Mouse (Mus musculus): ENCODE measurements around the gene Ip6k1.

Gene Ip6k1

DNA sequence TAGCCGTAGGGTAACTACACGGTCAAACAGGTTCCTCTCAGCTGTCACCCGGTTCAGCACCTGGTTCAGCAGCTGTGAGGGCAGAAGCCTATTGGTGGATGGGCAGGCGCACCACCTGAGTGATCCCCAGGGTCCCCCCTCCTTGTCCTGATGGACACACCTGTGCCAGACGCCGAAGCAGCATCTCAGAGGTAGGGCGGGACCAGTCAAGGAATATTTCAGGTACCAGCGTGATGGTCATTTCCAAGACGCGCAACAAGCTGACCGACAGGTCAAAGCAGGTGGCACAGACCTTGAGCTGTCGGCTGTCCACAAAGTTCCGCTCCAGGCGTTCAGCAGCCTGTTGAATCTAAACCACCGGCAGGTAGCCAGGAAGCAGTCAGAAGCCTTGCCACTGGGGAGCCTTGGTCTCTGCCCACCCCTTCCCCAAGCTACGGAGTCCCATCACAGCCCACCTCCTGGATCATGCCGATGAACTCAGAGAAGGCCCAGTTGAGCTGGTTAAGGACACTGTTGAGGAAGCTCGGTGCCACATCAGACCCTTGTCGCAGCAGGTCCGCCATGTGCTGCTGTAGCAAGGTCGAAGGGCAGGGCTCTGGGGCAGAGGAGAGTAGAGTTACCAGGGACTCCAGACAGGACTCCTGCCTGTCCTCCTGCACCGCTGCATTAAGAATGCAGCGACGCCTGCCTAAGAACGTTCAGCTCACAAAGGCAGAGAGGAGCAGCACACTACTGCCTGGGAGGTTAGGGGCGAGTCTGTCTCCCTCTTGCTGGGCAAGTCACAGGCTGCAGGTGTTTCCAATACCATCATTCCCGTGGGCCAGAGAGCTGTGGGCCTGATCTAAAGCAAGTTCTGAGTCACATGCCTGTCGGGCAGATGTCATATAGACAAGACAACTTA lies 54.3 kb downstream of the Ip6k1 start:
- no peak for DNase-seq (ENCODE audit: extremely low read depth, low read depth)

DNA sequence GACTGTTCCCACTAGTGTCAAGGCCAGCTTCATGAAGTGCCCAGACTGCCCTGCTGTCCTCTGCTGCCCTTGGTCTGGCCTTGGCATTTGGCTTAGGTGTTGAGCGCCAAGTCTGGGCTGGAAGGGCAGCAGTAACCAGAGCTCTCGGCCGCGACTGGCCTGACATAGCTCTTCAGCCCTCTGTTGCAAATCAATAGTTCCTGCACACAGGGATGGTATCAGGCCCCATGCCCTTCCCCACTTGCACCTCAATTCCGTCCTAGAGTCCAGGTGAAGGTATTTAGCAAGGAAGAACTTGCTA lies 54.9 kb downstream of the Ip6k1 start:
- DNase-seq (ENCODE audit: extremely low read depth, low read depth) = no peak

DNA sequence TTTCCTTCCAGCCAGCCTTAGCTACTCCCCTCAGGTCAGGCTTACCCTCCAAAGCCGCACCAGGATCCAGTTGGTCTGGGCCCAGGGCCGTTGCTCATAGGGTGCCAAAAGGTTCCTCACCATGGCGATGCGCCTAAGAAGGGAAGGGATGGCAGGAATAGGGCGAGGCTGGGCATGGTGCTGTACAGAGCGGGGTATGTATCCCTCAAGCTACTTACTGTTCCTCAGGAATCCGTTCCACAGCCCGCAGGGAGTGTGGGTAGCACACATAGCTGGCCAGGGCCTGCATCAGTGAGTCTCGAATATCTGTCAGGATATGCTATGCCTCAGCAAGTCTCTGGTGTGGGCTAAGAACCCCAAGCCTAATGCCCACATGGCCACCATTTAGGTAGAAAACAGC lies 56.0 kb downstream of the Ip6k1 start:
- no peak for DNase-seq (ENCODE audit: extremely low read depth, low read depth)

DNA sequence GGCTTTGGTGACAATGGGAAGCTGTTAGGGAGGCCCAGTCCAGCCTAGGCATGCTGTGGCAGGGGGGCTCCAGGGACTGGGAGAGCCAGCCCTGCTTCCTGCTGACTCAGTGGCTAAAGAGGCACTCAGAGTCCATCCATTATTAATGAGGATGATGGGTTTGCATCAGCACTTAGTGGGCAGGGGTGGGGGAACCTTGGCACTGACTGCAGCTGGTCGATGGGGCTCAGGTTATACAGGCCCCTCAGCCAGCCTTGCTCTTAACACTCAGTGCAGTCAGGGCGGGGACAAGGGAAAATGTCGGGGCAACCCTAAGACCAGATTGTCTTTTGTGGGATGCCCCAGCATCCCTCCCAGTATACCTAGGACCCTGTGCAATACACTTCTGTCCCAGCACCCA lies 59.8 kb downstream of the Ip6k1 start:
- DNase-seq (ENCODE audit: extremely low read depth, low read depth) = no peak

DNA sequence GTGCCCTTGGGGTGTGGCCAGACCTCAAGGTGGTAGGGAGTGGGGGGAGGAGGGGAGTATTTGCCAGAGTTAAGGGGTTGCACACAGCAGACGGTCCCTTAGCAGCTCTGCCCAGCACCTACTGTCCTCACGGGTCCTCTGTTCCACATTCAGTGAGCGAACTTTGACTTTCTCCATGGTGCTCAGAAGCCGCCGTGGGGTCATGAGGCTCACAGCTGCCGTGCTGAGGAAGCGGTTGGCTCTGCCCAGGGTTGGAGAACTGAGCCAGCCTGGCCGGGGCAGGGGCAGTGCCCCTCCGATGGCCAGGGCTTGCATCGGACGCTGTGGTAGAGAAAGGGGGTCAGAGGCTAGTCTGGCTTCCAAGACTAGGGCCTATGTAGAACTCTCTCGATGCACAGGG lies 61.1 kb downstream of the Ip6k1 start:
- no peak for DNase-seq (ENCODE audit: extremely low read depth, low read depth)

DNA sequence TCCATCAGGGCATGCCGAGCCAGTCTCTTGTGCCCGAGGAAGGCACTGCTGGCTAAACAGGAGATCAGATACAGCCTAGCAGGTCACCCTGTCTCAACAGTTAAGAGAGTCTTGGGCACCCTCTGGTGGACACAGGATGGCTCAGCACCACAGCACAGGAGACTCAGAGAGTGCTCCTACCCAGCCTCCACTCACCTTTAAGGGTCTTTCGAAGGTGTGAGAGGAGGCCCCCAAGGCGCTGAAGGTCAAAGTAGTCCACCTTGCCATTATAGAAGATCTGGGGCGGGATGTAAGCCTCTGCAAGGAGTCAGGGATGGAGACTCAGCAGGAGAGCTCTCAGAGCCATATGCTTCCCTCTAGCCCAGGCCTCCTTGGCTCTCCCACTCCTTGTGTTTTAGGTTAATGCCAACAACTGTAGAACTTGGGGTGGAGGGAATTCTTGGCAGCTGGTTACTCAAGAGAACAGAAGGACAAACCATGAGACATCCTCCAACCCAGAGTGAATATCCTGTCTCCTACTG lies 63.2 kb downstream of the Ip6k1 start:
- DNase-seq (ENCODE audit: extremely low read depth, low read depth) = peak; percentile 26

DNA sequence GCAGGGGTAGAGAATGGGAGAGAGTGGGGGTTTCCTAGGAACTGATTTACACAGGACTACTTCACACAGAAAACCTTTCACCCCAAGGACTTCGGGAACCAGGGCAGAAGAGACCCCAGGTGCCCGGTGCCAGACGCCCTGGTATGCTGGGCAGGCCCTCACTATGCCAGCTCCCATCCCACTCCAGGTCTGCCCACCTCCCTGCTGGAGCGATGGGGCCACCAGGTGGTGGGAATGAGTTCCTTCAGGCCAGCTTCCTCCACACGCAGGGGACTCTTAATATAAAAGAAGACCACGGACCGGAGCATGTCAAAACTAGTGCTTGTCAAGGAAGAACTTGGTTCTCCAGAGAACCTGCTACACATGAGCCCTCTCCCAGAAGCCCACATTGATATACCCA lies 64.9 kb downstream of the Ip6k1 start:
- no peak for DNase-seq (ENCODE audit: extremely low read depth, low read depth)

DNA sequence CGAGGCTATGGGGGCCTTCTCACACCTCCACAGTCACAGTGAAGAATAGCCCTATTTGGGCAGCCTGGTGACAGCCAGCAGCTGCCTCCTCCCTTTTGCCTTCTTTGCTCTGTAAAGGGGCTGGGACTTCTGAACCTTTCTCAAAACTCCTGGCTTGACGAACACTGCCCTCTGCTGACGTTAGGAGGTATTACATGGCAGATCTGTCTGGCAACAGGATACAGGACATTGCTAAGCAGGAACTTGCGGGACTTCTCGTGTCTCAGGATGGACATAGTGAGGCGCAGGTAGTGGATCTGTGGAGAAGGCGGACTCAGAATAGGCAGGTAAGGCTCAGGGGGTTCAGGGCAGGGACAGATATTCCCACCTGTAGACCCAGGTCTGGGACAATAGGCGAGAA lies 65.6 kb downstream of the Ip6k1 start:
- DNase-seq (ENCODE audit: extremely low read depth, low read depth) = peak; percentile 65

DNA sequence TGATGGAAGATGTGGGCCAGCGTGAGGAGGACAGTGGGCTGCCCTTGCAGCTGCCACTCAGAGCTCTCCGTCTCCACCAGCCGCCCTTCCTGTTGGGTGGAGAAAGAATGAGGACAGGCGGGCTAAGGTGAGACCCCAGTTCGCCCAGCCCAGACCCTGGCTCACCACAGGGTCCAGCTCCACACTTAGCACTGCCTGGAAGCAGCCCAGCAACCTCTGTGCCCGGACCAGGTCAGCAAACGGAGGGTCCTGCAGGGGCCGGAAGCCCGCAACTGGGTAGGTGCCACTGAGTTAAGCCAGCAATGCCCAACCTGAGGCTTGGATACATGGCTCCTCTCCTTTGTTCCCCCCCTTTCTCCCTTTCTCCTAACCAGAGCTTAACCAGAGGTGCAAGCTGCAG lies 66.7 kb downstream of the Ip6k1 start:
- DNase-seq (ENCODE audit: extremely low read depth, low read depth) = no peak

DNA sequence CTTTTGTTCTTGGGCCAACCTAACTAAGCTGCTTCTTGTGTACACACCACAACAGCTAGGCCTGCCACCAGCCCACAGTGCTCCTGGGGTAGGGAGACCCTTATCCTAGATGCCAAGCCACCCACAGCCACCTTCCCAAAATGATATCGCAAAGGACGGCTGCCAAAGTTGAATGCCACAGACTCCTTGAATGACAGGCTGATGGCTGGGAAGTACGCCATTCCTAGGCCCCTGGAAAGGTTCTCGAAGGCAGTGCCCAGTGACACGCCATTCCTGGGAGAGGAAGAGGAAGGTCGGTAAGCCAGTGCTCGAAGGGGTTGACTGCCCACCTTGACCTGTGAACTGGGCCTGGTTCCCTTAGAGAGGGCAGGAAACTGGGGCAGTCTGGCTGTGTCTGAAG lies 67.2 kb downstream of the Ip6k1 start:
- DNase-seq (ENCODE audit: extremely low read depth, low read depth) = no peak

DNA sequence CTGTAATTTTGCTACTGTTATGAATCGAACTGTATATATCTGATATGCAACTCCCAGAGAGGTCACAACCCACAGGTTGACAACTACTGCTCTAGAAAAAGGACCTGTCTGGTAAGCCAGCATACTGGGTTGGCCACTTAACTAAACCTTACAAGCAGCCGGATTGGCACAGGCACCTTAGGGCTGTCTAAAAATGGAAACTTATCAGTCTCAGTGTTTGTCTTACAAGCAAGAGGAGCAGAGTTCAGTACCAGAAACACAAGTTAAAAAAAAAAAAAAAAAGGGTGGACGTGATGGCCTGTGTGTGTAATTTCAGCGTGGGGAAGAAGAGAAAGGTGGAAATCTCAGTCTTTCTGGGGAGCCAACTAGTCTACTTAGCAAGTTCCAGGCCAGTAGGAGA lies 69.5 kb downstream of the Ip6k1 start:
- no peak for DNase-seq (ENCODE audit: extremely low read depth, low read depth)

DNA sequence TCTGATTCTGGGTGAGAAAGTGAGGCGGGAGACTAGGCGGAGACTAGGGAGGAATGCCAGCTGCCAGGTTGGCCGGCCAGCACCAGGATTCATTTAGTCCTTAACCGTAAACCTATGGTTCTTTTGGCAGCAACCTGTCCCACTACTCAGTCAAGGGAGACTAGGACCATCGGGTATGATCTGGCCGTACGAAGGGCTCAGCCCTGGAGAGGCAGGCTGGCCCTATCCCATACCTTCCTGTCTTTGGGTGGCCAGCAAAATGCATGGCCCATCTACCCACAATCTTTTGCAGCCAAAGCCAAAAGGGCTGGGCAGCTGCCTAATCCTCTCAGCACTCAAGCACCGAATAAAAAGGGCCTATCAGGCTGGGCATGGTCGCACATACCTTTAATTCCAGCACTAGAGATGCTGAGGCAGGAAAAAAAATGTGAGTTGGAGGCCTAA lies 70.2 kb downstream of the Ip6k1 start:
- DNase-seq (ENCODE audit: extremely low read depth, low read depth) = no peak

DNA sequence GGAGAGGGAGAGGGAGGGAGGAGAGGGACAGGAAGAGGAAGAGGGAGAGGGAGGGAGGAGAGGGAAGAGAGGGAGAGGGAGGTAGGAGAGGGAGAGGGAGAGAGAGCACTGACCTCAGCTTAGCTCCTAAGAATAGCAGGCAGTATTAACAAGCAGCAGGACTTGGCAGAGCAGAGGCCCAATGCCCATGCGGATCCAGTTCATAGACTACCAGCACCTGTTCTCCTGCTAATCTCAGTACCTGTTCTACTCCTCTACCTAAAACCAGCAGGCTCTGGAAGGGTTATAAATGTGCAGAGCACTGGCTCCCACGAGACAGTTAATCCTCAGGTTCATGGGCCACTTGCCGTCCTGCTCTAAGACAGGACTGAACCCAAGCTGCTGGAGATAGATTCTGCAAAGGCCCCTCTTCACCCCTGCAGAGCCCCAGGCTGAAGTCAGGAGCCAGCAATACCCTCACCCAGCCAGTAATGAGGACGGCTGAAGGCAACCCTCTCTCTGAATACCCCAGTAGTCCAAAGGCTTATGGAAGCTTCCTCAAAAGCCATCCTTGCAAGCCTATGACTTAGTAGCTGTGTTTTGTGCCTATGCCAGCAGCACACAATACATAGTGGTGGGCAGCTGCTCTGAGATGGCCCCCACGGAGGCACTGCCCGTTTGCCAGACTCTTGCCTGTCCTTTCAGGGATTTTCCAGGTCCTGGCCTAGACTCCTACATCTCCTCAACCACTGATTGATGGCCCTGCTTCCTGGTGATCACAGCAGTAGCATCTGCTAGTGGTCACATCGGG lies 71.0 kb downstream of the Ip6k1 start:
- DNase-seq (ENCODE audit: extremely low read depth, low read depth) = no peak

DNA sequence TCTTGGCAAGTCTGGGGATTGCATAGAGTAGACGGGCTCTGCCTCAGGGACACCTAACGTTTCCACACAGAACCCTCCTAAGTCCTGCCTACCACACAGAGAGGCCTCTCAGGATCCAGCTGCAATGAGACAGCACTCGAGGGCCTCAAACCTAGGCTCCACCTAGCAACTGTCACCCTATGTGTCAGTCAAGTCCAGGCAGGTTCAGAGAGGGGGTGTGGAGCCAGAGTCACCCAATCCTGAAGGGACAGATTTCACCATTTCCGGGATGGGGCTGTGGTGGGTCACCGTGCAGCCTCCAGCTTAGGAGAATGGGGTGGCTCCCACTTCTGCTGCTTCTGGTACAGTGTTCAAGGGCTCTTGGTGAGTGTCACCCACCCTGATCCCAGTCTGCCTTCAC lies 77.9 kb downstream of the Ip6k1 start, which contains the start of gene Mst1:
Gene Mst1, plus strand, starts transcription at position 269 of the 400 bp plus-strand sequence.
- peak; percentile 81 for DNase-seq (ENCODE audit: extremely low read depth, low read depth)

DNA sequence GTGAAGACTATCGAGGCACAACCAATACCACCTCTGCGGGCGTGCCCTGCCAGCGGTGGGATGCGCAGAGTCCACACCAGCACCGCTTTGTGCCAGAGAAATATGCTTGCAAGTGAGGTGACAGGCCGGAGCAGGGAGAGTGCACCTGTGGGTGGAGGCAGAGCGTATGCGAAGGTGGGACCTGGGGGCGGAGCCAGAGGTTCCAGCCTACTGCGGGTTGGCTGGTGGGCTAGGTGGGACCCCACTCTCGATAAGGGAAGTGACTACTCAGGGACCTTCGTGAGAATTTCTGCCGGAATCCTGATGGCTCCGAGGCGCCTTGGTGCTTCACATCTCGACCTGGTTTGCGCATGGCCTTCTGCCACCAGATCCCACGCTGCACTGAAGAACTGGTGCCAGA lies 80.2 kb downstream of the Ip6k1 start:
- DNase-seq (ENCODE audit: extremely low read depth, low read depth) = no peak

DNA sequence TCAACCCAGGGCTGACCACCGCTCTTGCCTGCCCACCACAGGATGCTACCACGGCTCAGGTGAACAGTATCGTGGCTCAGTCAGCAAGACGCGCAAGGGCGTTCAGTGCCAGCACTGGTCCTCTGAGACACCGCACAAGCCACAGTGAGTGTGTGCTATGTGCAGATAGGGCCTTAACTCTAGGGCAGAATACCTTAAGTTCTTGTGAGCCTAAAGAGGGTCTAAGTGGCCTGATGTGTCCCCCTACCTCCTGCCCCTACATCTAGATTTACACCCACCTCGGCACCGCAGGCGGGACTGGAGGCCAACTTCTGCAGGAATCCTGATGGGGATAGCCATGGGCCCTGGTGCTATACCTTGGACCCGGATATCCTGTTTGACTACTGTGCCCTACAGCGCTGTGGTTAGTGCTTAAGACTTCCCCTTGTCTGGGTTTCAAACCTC lies 80.7 kb downstream of the Ip6k1 start, which contains the start of gene Rnf123:
Gene Rnf123, minus strand, starts transcription at position 359 of the 444 bp plus-strand sequence.
- no peak for DNase-seq (ENCODE audit: extremely low read depth, low read depth)

DNA sequence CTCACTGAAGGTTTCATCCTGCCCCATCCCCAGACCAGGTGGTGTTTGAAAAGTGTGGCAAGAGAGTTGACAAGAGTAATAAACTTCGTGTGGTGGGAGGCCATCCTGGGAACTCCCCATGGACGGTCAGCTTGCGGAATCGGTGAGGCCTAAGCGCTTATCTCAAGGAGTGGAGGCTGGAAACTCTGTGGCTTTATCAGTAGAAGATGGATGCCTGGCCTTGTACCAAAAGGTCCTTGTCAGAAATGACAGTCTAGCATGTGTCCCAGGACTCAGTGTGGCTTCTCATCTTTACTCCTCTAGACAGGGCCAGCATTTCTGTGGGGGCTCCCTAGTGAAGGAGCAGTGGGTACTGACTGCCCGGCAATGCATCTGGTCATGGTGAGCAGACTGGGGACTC lies 81.3 kb downstream of the Ip6k1 start:
- no peak for DNase-seq (ENCODE audit: extremely low read depth, low read depth)

DNA sequence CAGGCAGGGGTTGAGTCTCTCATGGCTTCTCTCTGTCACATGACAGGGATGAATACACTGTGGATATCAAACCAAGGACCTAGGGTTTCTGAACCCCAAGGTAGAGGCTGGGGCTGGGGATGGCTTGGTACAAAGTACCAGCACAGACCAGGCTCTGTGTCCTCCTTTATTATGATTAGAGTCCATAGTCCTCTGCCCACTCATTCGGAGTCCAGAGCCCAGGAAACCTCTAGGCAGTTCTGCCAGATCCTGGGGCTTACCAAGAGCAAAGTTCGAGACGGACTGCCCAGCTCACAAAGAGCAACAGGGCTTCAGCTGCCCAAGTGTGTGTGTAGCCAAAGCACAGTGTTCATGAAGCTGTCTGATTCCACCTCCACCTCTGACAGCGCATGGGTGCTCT lies 83.0 kb downstream of the Ip6k1 start:
- DNase-seq (ENCODE audit: extremely low read depth, low read depth) = no peak

DNA sequence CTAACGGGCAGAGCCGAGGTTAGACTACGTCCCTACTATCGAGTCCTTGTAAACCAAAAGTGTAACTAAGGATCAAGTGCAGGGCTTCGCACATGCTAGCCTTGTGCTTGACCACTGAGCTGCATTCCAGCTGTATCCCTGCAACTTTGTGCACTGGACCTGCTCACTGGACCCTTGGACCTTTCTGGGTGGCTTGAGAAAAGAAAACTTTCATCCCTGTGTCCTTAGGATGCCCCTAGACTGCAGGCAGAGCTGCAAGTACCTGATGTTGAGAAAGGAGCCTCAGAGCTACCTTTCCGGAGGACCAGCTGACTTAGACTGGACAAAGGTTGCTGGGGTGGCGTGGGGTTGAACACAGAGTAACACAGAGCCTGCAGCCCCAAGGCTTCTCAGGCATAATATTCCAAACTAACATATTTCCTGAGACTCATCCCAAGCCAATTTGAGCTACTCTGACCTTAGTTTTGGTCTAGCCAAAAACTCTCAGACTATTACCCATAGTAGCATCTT lies 88.4 kb downstream of the Ip6k1 start:
- no peak for DNase-seq (ENCODE audit: extremely low read depth, low read depth)

DNA sequence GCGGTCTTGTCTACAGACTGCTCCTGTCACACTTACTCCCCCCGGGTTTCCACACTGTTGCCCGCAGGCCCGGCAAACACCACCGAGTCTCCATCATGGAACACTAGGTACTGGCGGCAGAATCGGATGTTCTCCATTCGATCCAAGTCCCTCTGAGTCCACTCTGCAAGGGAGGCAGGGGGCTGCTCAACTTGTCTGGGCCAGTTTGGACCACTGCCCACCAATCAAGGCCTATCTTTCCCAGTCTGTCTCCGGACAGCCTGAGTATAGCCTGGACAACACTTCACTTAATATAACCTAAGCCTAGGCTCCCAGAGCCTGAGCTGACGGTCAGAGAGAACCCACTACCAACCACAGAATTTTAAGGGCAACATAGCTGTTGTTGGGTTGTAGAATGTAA lies 91.3 kb downstream of the Ip6k1 start:
- no peak for DNase-seq (ENCODE audit: extremely low read depth, low read depth)

DNA sequence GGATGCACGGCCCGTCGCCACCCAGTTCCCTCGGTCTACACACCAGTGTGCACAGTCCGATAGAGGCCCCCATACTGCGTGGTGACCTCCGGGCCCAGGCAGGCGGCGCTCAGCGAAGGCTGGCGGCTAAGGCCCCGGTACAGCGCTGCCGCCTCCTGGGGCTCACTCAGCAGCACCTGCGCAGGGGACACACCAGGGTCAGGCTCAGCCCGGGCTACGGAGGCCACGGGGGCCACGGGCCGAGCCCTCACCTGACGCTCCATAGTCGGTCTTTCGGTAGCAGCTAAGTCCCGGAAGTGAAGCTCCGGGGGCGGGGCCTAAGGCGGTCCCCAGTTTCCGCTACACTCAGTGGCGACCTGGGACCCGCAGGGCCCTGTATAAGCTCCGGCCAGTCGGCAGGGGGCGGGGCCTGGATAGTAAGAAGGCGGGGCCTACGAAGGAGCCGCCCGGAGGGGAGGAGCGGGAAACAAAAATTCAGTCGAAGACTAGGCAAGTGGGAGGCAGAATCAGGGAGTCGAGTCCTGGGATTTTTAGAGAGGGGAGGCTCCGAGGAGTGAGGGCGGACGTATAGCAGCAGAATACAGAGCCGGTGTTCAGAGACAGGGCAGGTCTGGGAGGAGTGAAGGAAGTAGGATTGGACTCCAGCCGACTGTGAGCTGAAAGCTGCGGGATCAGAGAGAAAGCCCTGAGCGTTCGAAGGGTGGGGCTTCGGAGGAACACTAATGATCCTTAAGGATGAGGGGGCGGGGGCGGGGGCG lies 92.1 kb downstream of the Ip6k1 start, which contains the start of gene Apeh:
Gene Apeh, minus strand, starts transcription at position 423 of the 758 bp plus-strand sequence.
- DNase-seq (ENCODE audit: extremely low read depth, low read depth) = peak; percentile 85
